Mouse (Mus musculus): ENCODE results near the gene Lrrc2.

GRCm38 (mm10) chr9:110984096-110984495 is 32.8 kb downstream of the Lrrc2 start:
- no peak for TF ChIP-seq CTCF (IDR thresholded peaks at IDR 0.05; ENCODE audit: extremely low read depth, insufficient read length, insufficient replicate concordance, low read depth, low read length)
- TF ChIP-seq POLR2A (IDR thresholded peaks at IDR 0.05; ENCODE audit: low read depth, low read length), result no peak
